Mouse (Mus musculus): ENCODE results near the gene Mark4. TPM values are rescaled to one million over a fixed set of nuclear protein-coding genes. Genes with fewer than 3 reads are reported as not detected.

The Mark4 gene
- total RNA-seq, 2 experiments from 2014 or later, result 14.9 to 15.5 TPM

GRCm38 (mm10) chr7:19473875-19474443 lies 15.3 kb upstream of the Mark4 start:
- intact Hi-C loops (cut with DNase I), result no loop called here
- peak; percentile 66 to 67 for DNase-seq

GRCm38 (mm10) chr7:19472403-19472802 lies 13.8 kb upstream of the Mark4 start:
- intact Hi-C loops (cut with DNase I), result no loop called here

GRCm38 (mm10) chr7:19470308-19470707 lies 11.7 kb upstream of the Mark4 start:
- no peak for DNase-seq
- intact Hi-C loops (cut with DNase I), result no loop called here

More at GRCm38 (mm10) chr7:19472403-19472802, 13.8 kb upstream of the Mark4 start:
- no peak for DNase-seq

- DNase-seq, result no peak
- intact Hi-C loops (cut with DNase I), result no loop called here
Measured at GRCm38 (mm10) chr7:19469404-19469803, 10.8 kb upstream of the Mark4 start.

GRCm38 (mm10) chr7:19468279-19468678 lies 9.7 kb upstream of the Mark4 start:
- DNase-seq, result no peak
- intact Hi-C loops (cut with DNase I), result no loop called here

- intact Hi-C loops (cut with DNase I), result no loop called here
Measured at GRCm38 (mm10) chr7:19467638-19468037, 9.0 kb upstream of the Mark4 start.

GRCm38 (mm10) chr7:19466602-19467145 lies 8.1 kb upstream of the Mark4 start:
- DNase-seq, result no peak
- intact Hi-C loops (cut with DNase I), result no loop called here

More at GRCm38 (mm10) chr7:19467638-19468037, 9.0 kb upstream of the Mark4 start:
- DNase-seq, result no peak

- intact Hi-C loops (cut with DNase I), result no loop called here
- no peak for DNase-seq
Measured at GRCm38 (mm10) chr7:19464367-19465307, 6.0 kb upstream of the Mark4 start.

GRCm38 (mm10) chr7:19462884-19463381 lies 4.3 kb upstream of the Mark4 start, which contains the start of gene Exoc3l2:
Gene Exoc3l2, plus strand, starts transcription at chr7:19463331.
- intact Hi-C loops (cut with DNase I), result no loop called here
- DNase-seq, result no peak

GRCm38 (mm10) chr7:19462443-19462842 lies 3.8 kb upstream of the Mark4 start:
- no peak for DNase-seq
- intact Hi-C loops (cut with DNase I), result no loop called here

- DNase-seq, result peak; percentile 69 to 70
- intact Hi-C loops (cut with DNase I), result no loop called here
Measured at GRCm38 (mm10) chr7:19461488-19461887, 2.9 kb upstream of the Mark4 start.

- DNase-seq, result no peak
- intact Hi-C loops (cut with DNase I), result no loop called here
Measured at GRCm38 (mm10) chr7:19460500-19460899, 1.9 kb upstream of the Mark4 start.

GRCm38 (mm10) chr7:19459144-19459870 lies 686 bp upstream of the Mark4 start:
- no peak for DNase-seq
- intact Hi-C loops (cut with DNase I), result no loop called here

- DNase-seq, result peak; percentile 25 to 32
- intact Hi-C loops (cut with DNase I), result no loop called here
Measured at GRCm38 (mm10) chr7:19458072-19458486, 542 bp downstream of the Mark4 start.

- DNase-seq, result no peak
- intact Hi-C loops (cut with DNase I), result no loop called here
Measured at GRCm38 (mm10) chr7:19457414-19458071, 1.1 kb downstream of the Mark4 start.

GRCm38 (mm10) chr7:19456628-19457027 lies 2.0 kb downstream of the Mark4 start:
- intact Hi-C loops (cut with DNase I), result no loop called here

GRCm38 (mm10) chr7:19455819-19456495 lies 2.7 kb downstream of the Mark4 start:
- intact Hi-C loops (cut with DNase I), result no loop called here

More at GRCm38 (mm10) chr7:19456628-19457027, 2.0 kb downstream of the Mark4 start:
- no peak for DNase-seq

GRCm38 (mm10) chr7:19455186-19455585 lies 3.4 kb downstream of the Mark4 start:
- intact Hi-C loops (cut with DNase I), result no loop called here
- no peak for DNase-seq

More at GRCm38 (mm10) chr7:19455819-19456495, 2.7 kb downstream of the Mark4 start:
- DNase-seq, result no peak

- intact Hi-C loops (cut with DNase I), result no loop called here
- no peak for DNase-seq
Measured at GRCm38 (mm10) chr7:19449165-19449564, 9.5 kb downstream of the Mark4 start.
